Mouse (Mus musculus) liver, embryonic 13.5 days (tissue): ENCODE data around the gene Vps13a. TPM values are rescaled to one million over a fixed set of nuclear protein-coding genes. Genes with fewer than 3 reads are reported as not detected.
"Not testable (repeated sequence)": the region's sequence is repeated elsewhere in the genome, so short reads cannot be mapped to it uniquely, and the experiment has no call there.

Experiments used
- ATAC-seq: fragments of 200-750 bp; cut with Nextera tagmentation; 2 replicates; pipeline ENCODE4 v1.8.0; 2017; ENCODE audit warnings: low read depth, mild to moderate bottlenecking, moderate number of reproducible peaks, moderate library complexity
- DNase-seq: peaks from one replicate; pipeline ENCODE4 v3.0.0; 2022
- H3K27ac ChIP-seq: fragments of 300-500 bp; sonication (generic); 2 replicates; pipeline ENCODE4 v1.5.1; 2015; ENCODE audit warnings: moderate library complexity, mild to moderate bottlenecking, inconsistent platforms
- H3K27me3 ChIP-seq: fragments of 300-500 bp; sonication (generic); 2 replicates; pipeline ENCODE4 v1.6.1; 2015; ENCODE audit warnings: mild to moderate bottlenecking, inconsistent platforms
- H3K36me3 ChIP-seq: fragments of 300-500 bp; sonication (generic); 2 replicates; pipeline ENCODE4 v1.6.1; 2015; ENCODE audit warnings: mild to moderate bottlenecking, inconsistent platforms
- H3K4me1 ChIP-seq: fragments of 300-500 bp; sonication (generic); replicated peaks from 2 replicates; pipeline ENCODE4 v1.6.1; 2015; ENCODE audit warnings: inconsistent platforms
- H3K4me2 ChIP-seq: fragments of 300-500 bp; sonication (generic); 2 replicates; pipeline ENCODE4 v1.6.1; 2015; ENCODE audit warnings: inconsistent platforms, mild to moderate bottlenecking, moderate library complexity
- H3K4me3 ChIP-seq: fragments of 300-500 bp; sonication (generic); replicated peaks from 2 replicates; pipeline ENCODE4 v1.5.1; 2015; ENCODE audit warnings: mild to moderate bottlenecking, inconsistent platforms
- H3K9ac ChIP-seq: fragments of 300-500 bp; sonication (generic); 2 replicates; pipeline ENCODE4 v1.6.1; 2015; ENCODE audit warnings: mild to moderate bottlenecking, inconsistent platforms
- H3K9me3 ChIP-seq: fragments of 300-500 bp; sonication (generic); replicated peaks from 2 replicates; pipeline ENCODE4 v1.6.1; 2016; ENCODE audit warnings: inconsistent platforms
- WGBS: fragments of 180-500 bp; shearing (Covaris S2); methylation state at CpG from one replicate; pipeline ENCODE4 v1.1.7; 2015; ENCODE audit not compliant: insufficient replicate concordance; 5-methylcytosine and 5-hydroxymethylcytosine counted together
- polyA plus RNA-seq: library from polyadenylated mRNA; unstranded; fragments of >200 nt; fragmentation: Nextera tagmentation; extraction: Ambion mirVana; gene quantifications from 2 replicates; pipeline ENCODE4 v1.2.1, GENCODE M21; 2015

The Vps13a gene
- polyA plus RNA-seq, 1 experiment from 2014 or later = 7.6 TPM

DNA sequence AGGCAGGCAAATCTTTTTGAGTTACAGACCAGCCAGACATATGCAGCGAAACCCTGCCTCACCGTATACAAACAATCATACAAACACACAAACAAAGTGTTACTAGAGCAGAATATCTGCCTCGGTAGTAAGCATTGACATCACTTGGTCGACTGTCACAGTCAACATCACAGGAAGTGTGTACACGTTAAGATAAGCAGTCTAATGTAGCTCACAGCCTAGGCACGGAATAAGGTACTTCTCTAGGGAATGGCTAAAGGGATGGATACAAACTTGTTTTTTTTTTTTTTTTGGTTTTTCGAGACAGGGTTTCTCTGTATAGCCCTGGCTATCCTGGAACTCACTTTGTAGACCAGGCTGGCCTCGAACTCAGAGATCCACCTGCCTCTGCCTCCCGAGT lies 23.3 kb downstream of the Vps13a start:
- 39% methylated on average over 9 of the region's 9 CpGs for WGBS
- peak; percentile 48; the same call in 1 of the 2 replicates for ATAC-seq

DNA sequence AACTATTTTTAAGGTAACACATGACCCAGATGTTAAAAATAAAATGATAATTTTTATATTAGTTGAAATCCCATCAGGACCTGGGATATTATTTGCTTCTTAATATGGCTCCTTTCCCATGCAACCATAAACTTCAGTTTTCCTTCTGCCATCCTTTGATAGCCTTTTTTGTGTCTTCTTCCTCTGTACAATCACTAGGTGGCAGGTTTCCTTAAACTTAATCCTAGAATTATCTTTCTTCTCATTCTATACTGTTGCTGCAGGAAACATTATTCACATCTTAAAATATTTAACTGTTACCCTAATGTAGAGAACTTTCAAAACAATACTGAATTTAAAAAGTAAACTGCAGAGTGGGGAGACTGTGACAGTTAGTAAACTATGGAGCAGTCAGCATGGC lies 24.9 kb downstream of the Vps13a start:
- Histone ChIP-seq H3K27ac (no peak overlapping the region), H3K9me3 (no peaks in the 10 kb centered on the region), H3K4me2 (no peak overlapping the region), H3K9ac (no peak overlapping the region), H3K4me1 (peaks cover 3% of the 10 kb centered on the region; the same call in 1 of the 2 replicates), H3K27me3 (no peaks in the 10 kb centered on the region), H3K4me3 (no peak overlapping the region), H3K36me3 (peaks cover 17% of the 10 kb centered on the region)
- no peak for ATAC-seq
- no peak for DNase-seq

More for the DNA sequence above, 23.3 kb downstream of the Vps13a start:
- H3K4me2 ChIP-seq, H3K27ac ChIP-seq, H3K9me3 ChIP-seq, H3K4me3 ChIP-seq, H3K9ac ChIP-seq, DNase-seq, H3K27me3 ChIP-seq, H3K4me1 ChIP-seq: not testable (repeated sequence)
- H3K36me3 ChIP-seq = peaks cover 11% of the 10 kb centered on the region

DNA sequence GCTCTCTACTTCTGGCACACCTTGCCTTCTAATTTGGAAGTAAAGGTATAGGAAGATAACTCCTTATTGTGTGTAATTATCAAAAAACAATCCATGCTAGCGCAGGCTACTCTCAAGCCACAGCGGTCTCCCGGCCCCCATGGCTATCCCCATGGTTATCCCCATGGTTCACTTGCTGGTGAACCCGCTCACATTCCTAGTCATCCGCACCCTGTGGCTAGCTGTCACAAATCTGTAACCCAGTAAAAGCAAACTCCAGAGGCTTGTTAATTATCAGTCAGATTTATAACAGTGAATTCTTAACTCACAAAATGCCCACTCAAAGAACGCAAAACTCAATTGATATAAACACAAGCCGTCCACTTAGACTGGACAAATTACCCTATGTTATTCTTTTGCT lies 25.5 kb downstream of the Vps13a start:
- no peak overlapping the region for H3K4me3 ChIP-seq
- H3K36me3 ChIP-seq = peaks cover 17% of the 10 kb centered on the region
- H3K27ac ChIP-seq = no peak overlapping the region
- H3K4me1 ChIP-seq = peaks cover 3% of the 10 kb centered on the region; the same call in 1 of the 2 replicates
- H3K9ac ChIP-seq = no peak overlapping the region
- ATAC-seq (no peak), DNase-seq (no peak)
- H3K27me3 ChIP-seq = no peaks in the 10 kb centered on the region
- 89% methylated on average over 7 of the region's 7 CpGs for WGBS
- H3K4me2 ChIP-seq = no peak overlapping the region
- no peaks in the 10 kb centered on the region for H3K9me3 ChIP-seq

DNA sequence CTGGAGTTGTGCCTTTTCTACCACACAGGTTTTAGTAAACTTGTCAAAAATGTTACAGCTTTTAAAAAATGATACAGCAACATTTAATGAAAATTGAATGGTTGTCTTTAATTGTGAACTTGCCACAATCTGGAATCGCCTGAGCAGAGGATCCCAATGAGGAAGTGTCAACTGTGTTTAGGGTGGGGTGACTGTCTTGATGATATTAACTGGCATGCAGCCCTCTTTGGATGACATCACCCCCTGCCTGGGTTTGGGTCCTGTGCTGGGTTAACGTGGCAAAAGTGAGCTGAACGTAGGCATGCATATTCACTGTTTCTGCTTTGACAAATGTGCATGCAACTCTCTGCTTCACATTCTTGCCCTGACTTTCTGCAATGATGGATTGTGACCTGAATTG lies 27.6 kb downstream of the Vps13a start:
- Histone ChIP-seq H3K9ac (no peak overlapping the region), H3K36me3 (peaks cover 17% of the 10 kb centered on the region)
- ATAC-seq = no peak

DNA sequence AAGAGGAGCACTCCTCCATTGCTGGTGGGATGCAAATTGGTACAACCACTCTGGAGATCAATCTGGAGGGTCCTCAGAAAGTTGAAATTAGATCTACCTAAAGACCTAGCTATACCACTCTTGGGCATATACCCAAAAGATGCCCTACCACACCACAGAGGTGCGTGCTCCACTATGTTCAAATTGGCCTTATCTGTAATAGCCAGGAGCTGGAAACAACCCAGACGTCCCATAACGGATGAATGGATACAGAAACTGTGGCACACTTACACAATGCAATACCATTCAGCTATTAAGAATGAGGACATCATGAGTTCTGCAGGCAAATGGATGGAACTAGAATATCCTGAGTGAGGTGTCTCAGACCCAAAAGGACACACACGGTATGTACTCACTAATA lies 43.9 kb downstream of the Vps13a start:
- Histone ChIP-seq H3K4me1 (0 out of 2 replicates have a peak, but pooled peaks cover 3% of the 10 kb centered on the region), H3K27me3 (no peaks in the 10 kb centered on the region), H3K4me3 (no peak overlapping the region), H3K9ac (no peak overlapping the region), H3K36me3 (peaks cover 17% of the 10 kb centered on the region), H3K9me3 (no peaks in the 10 kb centered on the region), H3K27ac (no peak overlapping the region), H3K4me2 (no peak overlapping the region)
- 78% methylated on average over 4 of the region's 4 CpGs for WGBS
- ATAC-seq (no peak), DNase-seq (no peak)

More for the DNA sequence above, 27.6 kb downstream of the Vps13a start:
- Histone ChIP-seq H3K27ac (no peak overlapping the region), H3K4me1 (peaks cover 3% of the 10 kb centered on the region; the same call in 1 of the 2 replicates), H3K4me3 (no peak overlapping the region), H3K4me2 (no peak overlapping the region), H3K27me3 (no peaks in the 10 kb centered on the region), H3K9me3 (no peaks in the 10 kb centered on the region)
- 74% methylated on average over 3 of the region's 3 CpGs for WGBS
- no peak for DNase-seq

DNA sequence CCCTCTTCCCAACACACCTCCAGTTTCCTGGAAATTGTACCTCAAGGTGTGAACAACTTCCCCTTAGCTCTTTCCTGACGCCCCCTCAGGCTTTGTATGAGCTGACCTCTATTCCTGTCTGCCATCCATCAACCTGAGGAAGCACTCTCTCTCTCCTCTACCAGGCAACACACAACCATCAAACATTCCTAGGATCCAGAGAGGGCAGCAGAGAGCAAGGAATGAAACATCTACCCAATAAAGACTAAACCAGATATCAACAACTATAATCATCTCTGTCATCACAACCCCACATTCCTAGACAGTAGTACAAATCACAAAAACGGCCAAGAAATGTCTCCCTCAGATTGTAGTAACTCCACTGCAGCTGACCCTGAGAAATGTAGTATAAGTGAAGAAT lies 52.0 kb downstream of the Vps13a start:
- no peak for DNase-seq
- no peak overlapping the region for H3K4me3 ChIP-seq
- WGBS = 48% methylated on average over 2 of the region's 2 CpGs
- peaks cover 14% of the 10 kb centered on the region for H3K36me3 ChIP-seq
- H3K9me3 ChIP-seq = no peaks in the 10 kb centered on the region
- no peak for ATAC-seq
- no peaks in the 10 kb centered on the region for H3K27me3 ChIP-seq
- no peak overlapping the region for H3K27ac ChIP-seq
- no peaks in the 10 kb centered on the region for H3K4me1 ChIP-seq
- H3K4me2 ChIP-seq = no peak overlapping the region
- no peak overlapping the region for H3K9ac ChIP-seq

DNA sequence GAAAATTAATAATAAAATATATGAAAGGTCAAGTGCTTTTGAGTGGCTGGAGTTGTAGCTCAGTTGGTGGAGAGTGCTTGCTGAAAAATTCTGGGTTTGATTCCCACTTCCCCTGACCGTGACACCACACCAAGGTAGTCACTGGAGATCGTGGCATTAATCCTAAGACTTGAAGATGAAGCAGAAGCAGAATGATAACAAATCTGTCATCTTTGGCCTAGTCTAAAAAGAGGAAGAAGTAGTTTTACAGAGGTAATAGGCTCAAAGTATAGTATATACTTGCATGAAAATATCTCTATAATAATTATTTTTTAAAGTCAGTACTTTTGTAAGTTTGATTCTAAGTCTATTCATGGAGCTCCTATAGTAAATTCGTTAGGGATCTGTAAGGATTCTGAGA lies 65.5 kb downstream of the Vps13a start:
- DNase-seq (no peak), ATAC-seq (no peak)
- WGBS = 64% methylated on average over 3 of the region's 3 CpGs

DNA sequence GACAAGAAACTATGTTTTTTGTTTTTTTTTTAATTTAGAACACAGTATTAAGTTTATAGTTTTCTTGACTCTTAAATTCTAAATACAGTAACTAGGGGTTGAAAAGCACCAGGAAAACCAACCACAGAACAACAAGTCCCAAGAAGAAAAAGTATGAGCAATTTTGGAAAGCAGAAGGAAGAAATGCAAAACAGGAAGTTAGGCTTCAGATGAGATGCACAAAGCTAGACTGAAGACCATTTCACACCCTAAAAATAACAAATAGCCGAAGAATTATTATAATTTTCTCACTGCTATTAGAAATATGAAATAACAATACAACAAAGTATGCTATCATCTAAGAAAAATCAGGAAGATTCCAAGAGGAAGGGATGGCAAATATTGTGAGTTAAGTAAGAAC lies 78.9 kb downstream of the Vps13a start:
- Histone ChIP-seq H3K4me2 (no peak overlapping the region), H3K27me3 (no peaks in the 10 kb centered on the region), H3K36me3 (0 out of 2 replicates have a peak, but pooled peaks cover 3% of the 10 kb centered on the region), H3K4me3 (no peak overlapping the region), H3K27ac (no peak overlapping the region), H3K9ac (no peak overlapping the region), H3K9me3 (no peaks in the 10 kb centered on the region), H3K4me1 (no peaks in the 10 kb centered on the region)
- ATAC-seq (no peak), DNase-seq (no peak)
- WGBS = 57% methylated on average over 1 of the region's 1 CpGs

More for the DNA sequence above, 65.5 kb downstream of the Vps13a start:
- Histone ChIP-seq H3K27me3 (no peaks in the 10 kb centered on the region), H3K9ac (no peak overlapping the region), H3K27ac (no peak overlapping the region), H3K4me2 (no peak overlapping the region), H3K36me3 (peaks cover 5% of the 10 kb centered on the region), H3K9me3 (no peaks in the 10 kb centered on the region), H3K4me3 (no peak overlapping the region), H3K4me1 (no peaks in the 10 kb centered on the region)

DNA sequence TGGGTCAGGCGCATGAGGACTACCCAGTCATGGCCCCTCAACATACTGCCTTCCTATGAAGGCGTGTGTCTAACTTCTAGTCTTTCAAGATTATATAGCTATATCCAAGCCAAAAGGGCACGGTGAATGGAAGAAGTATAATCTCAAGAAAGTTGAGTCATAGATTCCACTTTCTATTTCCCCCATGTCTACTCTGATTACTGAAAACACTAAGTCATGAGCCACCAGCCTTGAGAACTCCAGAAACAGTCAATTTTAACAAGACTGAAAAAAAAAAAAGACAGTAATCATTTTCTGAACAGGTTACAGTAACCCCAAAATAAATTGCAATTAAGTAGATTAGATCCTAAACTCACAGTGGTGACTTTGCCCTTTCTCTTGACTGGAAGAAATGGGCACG lies 95.8 kb downstream of the Vps13a start:
- Histone ChIP-seq H3K27me3 (no peaks in the 10 kb centered on the region), H3K36me3 (peaks cover 15% of the 10 kb centered on the region), H3K27ac (no peak overlapping the region), H3K9me3 (no peaks in the 10 kb centered on the region), H3K4me3 (no peak overlapping the region), H3K4me1 (no peaks in the 10 kb centered on the region), H3K9ac (no peak overlapping the region), H3K4me2 (no peak overlapping the region)
- WGBS = 84% methylated on average over 4 of the region's 4 CpGs
- no peak for ATAC-seq
- no peak for DNase-seq

DNA sequence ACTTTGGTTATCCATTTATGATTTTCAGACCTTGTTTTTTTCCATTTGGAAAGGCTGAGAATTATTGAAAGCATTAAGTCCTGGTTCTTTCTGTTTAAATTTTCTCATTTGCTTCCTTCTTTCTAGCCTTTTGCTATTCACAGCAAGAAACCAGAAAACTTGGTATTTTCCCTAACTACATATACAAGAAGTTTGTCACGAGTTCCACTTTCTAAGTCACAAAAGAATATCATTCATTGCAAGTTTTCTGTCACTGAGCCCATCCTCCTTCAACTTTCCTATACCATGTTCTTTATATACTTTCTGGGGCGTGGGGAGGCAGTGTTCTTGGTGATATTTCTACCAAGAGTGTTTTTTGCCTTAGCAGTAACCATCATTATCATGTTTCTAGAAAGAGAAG lies 96.5 kb downstream of the Vps13a start:
- Histone ChIP-seq H3K9me3 (no peaks in the 10 kb centered on the region), H3K27ac (no peak overlapping the region), H3K4me2 (no peak overlapping the region), H3K9ac (no peak overlapping the region), H3K4me3 (no peak overlapping the region), H3K27me3 (no peaks in the 10 kb centered on the region), H3K36me3 (peaks cover 17% of the 10 kb centered on the region), H3K4me1 (no peaks in the 10 kb centered on the region)
- no peak for DNase-seq
- WGBS = 74% methylated on average over 2 of the region's 2 CpGs
- no peak for ATAC-seq

DNA sequence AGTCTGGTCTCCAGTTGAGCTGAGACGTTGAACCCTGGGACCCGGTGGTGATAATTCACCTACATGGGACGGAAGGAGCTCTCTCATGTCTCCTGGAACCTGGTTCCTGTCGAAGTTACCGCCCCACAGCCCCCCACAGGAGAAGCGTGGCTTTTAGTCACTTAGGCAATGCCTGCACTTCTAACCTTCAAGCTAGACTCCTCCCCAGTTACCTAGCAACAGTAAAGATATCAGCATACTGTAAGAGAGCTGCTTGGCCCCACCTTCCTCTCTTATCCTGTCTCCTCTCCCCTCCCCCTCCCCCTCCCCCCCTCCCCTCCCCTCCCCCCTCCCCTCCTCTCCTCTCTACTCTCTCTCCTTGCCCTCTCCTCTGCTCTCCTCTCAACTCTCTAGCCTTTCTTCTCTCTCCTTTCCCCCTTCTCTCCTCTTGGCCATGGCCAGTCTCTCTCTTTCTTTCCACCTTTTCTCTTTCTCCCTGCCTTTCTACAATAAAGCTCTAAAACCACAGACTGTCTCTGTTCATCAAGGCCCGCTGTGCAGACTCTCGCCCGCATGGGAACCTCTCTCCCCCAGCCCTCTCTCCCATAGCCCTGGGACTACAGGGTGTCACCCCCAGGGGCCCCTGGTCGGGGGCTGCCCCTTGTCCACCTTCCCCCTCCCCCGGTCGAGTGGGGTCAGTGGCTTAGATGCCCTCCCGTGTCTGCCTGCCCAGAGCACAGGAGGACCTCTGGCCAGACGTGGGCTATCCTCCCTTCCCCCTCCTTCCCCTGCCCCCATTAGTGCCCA lies 154.9 kb downstream of the Vps13a start:
- Histone ChIP-seq H3K9ac (peak overlapping the region; percentile 43), H3K4me3 (no peak overlapping the region)
- peak; percentile 52 for DNase-seq

DNA sequence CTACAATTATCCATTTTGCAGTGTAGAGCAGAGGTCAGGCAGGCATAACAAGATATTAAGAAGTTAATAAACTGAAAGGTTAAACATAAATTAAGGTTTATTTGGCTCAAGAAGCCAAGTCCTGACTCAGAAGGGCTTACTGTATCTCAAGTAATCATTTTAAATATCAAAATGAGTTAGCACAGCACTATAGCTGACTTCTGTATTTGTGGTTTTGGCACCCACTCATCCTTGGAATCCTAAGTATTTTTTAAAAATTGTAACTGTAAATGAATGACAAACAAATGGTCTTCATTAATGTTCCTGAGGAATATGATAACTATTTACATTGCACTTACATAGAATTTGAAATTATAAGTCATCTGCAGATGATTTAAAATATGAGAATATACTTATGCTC lies 155.7 kb downstream of the Vps13a start:
- Histone ChIP-seq H3K36me3 (no peaks in the 10 kb centered on the region), H3K9me3 (no peaks in the 10 kb centered on the region), H3K9ac (no peak overlapping the region), H3K4me3 (no peak overlapping the region), H3K4me1 (peaks cover 22% of the 10 kb centered on the region), H3K27me3 (no peaks in the 10 kb centered on the region), H3K4me2 (no peak overlapping the region), H3K27ac (no peak overlapping the region)
- DNase-seq (no peak), ATAC-seq (no peak)

More for the DNA sequence above, 154.9 kb downstream of the Vps13a start:
- Histone ChIP-seq H3K27ac (peak overlapping the region; percentile 59), H3K4me2 (peak overlapping the region; percentile 53), H3K4me1 (peaks cover 22% of the 10 kb centered on the region), H3K27me3 (no peaks in the 10 kb centered on the region), H3K36me3 (no peaks in the 10 kb centered on the region), H3K9me3 (no peaks in the 10 kb centered on the region)
- ATAC-seq = peak; percentile 97
- 26% methylated on average over 14 of the region's 14 CpGs for WGBS
